Comparison of ENCODE assay signal across 11 mouse cellular contexts in the genomic region with DNA sequence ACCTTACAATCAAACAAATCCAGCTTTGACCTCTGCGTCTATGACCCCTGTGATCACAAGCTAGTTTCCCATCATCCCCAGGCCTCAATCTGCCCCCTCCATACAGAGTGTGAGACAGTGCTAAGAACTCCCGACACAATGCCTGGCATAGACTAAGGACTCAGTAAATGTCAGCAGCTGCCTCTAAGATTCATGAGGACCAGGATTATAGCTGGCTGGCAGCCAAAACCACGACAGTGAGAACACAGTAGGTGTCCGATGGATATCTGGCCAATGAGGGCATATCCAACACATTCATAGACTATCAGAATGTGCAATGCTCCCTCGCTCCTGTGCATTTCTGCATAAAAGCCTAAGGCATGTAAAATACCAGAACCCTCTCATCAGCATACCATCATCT. TPM values are rescaled to one million over a fixed set of nuclear protein-coding genes. Genes with fewer than 3 reads are reported as not detected.
DNase-seq lines count a peak whose midpoint lies in the region; ATAC-seq and TF ChIP-seq lines count a peak whose summit lies in the region.
"Had no signal": no experiment of that assay in that cellular context is flagged by ENCODE, and none has a peak within 500 bp of the region (broad histone marks: within the 10 kb centered on the region; RNA-seq: fewer than 3 reads in every experiment).

No protein-coding gene starts in this region.

- WGBS in limb, embryonic 15.5 days: 30% methylated on average over 5 of the region's 5 CpGs
- 50% methylated on average over 5 of the region's 5 CpGs for WGBS in lung, postnatal 0 days

- no peaks in the 10 kb centered on the region for H3K79me3 ChIP-seq in C2C12 (ENCODE audit: low read depth)

- H3K4me2 ChIP-seq in limb, embryonic 15.5 days: no peak overlapping the region
- H3K4me2 ChIP-seq in lung, postnatal 0 days (replicated peaks; ENCODE audit: low read depth, low read length): no peak overlapping the region

- TF ChIP-seq EP300 in lung, postnatal 0 days (IDR thresholded peaks at IDR 0.05): no peak

- TF ChIP-seq CTCF in C2C12 (IDR thresholded peaks at IDR 0.05; ENCODE audit: control insufficient read depth, insufficient read depth, insufficient read length): no peak
- TF ChIP-seq CTCF in lung, postnatal 0 days (IDR thresholded peaks at IDR 0.05): no peak

- no peaks in the 10 kb centered on the region for H3K9me3 ChIP-seq in limb, embryonic 15.5 days
- H3K9me3 ChIP-seq in lung, postnatal 0 days (ENCODE audit: low read length): no peaks in the 10 kb centered on the region

- peaks cover 46% of the 10 kb centered on the region for H3K4me1 ChIP-seq in limb, embryonic 15.5 days
- H3K4me1 ChIP-seq in lung, postnatal 0 days (ENCODE audit: insufficient read depth, low read depth, low read length): peaks cover 13% of the 10 kb centered on the region

- H3K79me2 ChIP-seq in C2C12 (ENCODE audit: control insufficient read depth, insufficient read depth): no peaks in the 10 kb centered on the region

- H3K27me3 ChIP-seq in C2C12 (ENCODE audit: control insufficient read depth, insufficient read depth, insufficient read length): no peaks in the 10 kb centered on the region
- H3K27me3 ChIP-seq in limb, embryonic 15.5 days: peaks cover 47% of the 10 kb centered on the region
- H3K27me3 ChIP-seq in lung, postnatal 0 days (replicated peaks; ENCODE audit: insufficient read depth, low read length): peaks cover 22% of the 10 kb centered on the region

- H3K27ac ChIP-seq in limb, embryonic 15.5 days: no peak overlapping the region
- H3K27ac ChIP-seq in lung, postnatal 0 days (ENCODE audit: low read length): no peak overlapping the region
- H3K27ac ChIP-seq: liver, embryonic 14.5 days had no signal

- no peak overlapping the region for H3K9ac ChIP-seq in limb, embryonic 15.5 days
- H3K9ac ChIP-seq in lung, postnatal 0 days (replicated peaks; ENCODE audit: low read depth): no peak overlapping the region
- H3K9ac ChIP-seq: liver, embryonic 14.5 days had no signal

- H3ac ChIP-seq in C2C12 (ENCODE audit: control insufficient read depth, insufficient read length, low read depth): no peak overlapping the region

- DNase-seq in layer of hippocampus, adult 11-12 months (ENCODE audit: low spot score): peak; percentile 18
- no peak for DNase-seq in layer of hippocampus, postnatal 25 days (ENCODE audit: extremely low spot score in 1 of 2, low spot score in 1 of 2)
- DNase-seq in brain, adult 2 months (ENCODE audit: low read depth, low spot score): peak; percentile 22
- no peak for DNase-seq in spleen, adult 12 weeks (ENCODE audit: low spot score)
- no peak for DNase-seq in frontal cortex, adult 2 months (ENCODE audit: extremely low spot score in 1 of 2, low spot score in 1 of 2)
- no peak for DNase-seq in lung, postnatal 0 days (ENCODE audit: low spot score)
- DNase-seq: kidney, postnatal 4 days; right cerebral cortex, postnatal 4 days had no signal

- no peaks in the 10 kb centered on the region for H3K36me3 ChIP-seq in C2C12 (ENCODE audit: control insufficient read depth, insufficient read depth)
- H3K36me3 ChIP-seq in limb, embryonic 15.5 days: no peaks in the 10 kb centered on the region
- no peaks in the 10 kb centered on the region for H3K36me3 ChIP-seq in lung, postnatal 0 days (ENCODE audit: insufficient read depth, low read length)

- no peak overlapping the region for H3K4me3 ChIP-seq in C2C12 (ENCODE audit: insufficient read depth, poor library complexity, severe bottlenecking)
- H3K4me3 ChIP-seq in limb, embryonic 15.5 days: no peak overlapping the region
- no peak overlapping the region for H3K4me3 ChIP-seq in lung, postnatal 0 days (ENCODE audit: low read depth, low read length)

- 0 out of 2 replicates have a peak, but pooled peaks have one; percentile 37 for ATAC-seq in limb, embryonic 15.5 days (ENCODE audit: insufficient number of reproducible peaks, low FRiP score, low TSS enrichment, low read depth)
- ATAC-seq in lung, postnatal 0 days: no peak

TF ChIP-seq in C2C12, 6 proteins besides CTCF, POLR2A, EP300 and RAD21:
- no peak for TF ChIP-seq MAX (IDR thresholded peaks at IDR 0.05)
- TF ChIP-seq MYOD1 (IDR thresholded peaks at IDR 0.05; ENCODE audit: control insufficient read depth, insufficient read length, low read depth): peak; percentile 66
TF ChIP-seq in C2C12: peak in this region for 1.

RNA-seq across cellular contexts. Expression of gene Gfra1, which starts 5.0 kb away (rescaled TPM):
- 10 to 100 TPM; 57.4 to 68.1 TPM for total RNA-seq in layer of hippocampus, postnatal 25 days (2021)
- polyA plus RNA-seq in C2C12 (2012; fragmentation: generic; extraction: Trizol): 16.8 TPM
- 16.7 and 18.3 TPM in 2 replicates for polyA plus RNA-seq in limb, embryonic 15.5 days (2015; fragmentation: Nextera tagmentation; extraction: Ambion mirVana)
- polyA plus RNA-seq in frontal cortex, adult 2 months (2012; rRNA removed): 22.4 and 22.8 TPM in 2 replicates
- polyA plus RNA-seq in lung, postnatal 0 days (2015; fragmentation: Nextera tagmentation; extraction: Ambion mirVana): 5.6 and 6.2 TPM in 2 replicates

Comparison
In these comparisons a context has a peak if more than half of its experiments do, and no peak if none do; other contexts are left out.
1. DNase-seq: peak in layer of hippocampus, adult 11-12 months (single experiment) and brain, adult 2 months (single experiment); none in layer of hippocampus, postnatal 25 days (0 of 2), spleen, adult 12 weeks (single experiment), frontal cortex, adult 2 months (0 of 2) and lung, postnatal 0 days (single experiment).